Mouse (Mus musculus) Muller cell, postnatal 12 days (primary cell): ENCODE data around the gene Zfp580.

Experiments
- DNase-seq: peaks from one replicate; pipeline ENCODE4 v3.0.0-alpha.2; 2015; ENCODE audit errors: inconsistent ontology term

The Zfp580 gene

GRCm38 (mm10) chr7:5035628-5036027 is 15.7 kb upstream of the Zfp580 start:
- no peak for DNase-seq

DNA sequence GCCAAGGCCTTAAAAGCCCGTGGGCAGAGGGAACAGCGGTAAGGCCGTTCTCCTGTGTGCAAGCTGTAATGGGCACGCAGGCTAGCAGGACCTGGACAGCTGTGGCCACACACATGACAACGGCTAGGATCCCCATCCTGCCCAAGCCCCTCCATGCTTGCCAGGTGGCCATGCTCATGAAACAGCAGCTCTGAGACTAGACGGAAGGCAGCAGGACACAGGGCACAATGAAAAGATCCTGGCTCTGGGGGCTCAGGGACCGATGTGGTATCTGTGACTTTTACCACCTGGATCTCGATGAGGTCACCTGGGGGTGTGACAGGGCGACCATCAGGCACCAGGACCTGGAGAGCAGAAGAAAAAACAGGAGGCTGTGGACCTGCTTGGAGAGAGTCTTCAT is 15.2 kb upstream of the Zfp580 start:
- DNase-seq, result no peak

- DNase-seq, result no peak
These were observed 14.3 kb upstream of the Zfp580 start for GRCm38 (mm10) chr7:5037026-5037425.

DNA sequence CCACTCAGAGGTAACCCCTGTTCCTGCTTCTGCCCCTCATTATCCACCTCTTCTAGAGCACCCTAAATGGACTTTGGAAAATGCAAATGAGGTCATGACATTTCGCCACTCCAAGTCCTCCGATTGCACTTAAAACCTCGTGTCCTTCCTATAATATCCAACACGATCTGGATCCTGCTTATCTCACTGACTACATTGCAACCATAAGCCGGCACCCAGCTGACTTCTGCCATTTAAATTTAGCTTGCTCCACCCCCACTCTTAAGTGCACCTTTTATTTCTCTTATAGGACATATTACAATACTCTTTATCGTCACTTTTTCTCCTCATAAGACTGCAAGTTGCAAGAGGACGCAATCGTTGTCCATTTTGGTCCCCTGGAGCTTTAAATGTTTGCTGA is 13.9 kb upstream of the Zfp580 start:
- DNase-seq, result no peak

DNA sequence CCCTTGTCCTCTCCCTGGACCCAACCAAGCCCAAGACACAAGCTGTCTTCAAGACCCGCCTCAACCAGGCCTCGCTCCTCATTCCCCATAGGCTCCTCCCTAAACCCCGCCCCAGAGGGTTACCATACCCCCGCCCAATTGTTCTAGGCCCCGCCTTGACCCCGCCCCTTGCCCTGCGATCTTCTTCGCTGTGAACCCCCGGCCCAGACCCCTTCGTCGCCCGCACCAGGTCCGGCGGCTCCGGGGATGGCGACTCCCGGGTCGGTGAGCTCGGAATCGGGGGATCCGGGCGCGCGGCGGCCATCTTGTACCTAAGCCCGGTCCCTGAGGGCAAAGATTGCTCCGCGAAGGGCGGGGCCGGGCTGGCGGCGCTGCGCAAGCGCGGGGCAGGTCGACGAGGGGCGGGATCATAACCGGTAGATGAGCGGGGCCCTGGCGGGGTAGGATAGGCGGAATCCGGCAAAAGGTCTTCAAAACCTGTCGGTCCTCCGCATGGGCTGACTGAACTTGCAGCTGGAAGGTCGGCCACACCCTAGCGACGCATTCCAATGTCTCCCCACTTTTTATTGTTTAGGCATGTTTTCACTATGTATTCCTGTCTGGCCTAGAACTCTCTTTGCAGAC is 13.1 kb upstream of the Zfp580 start, which contains the start of gene Zfp784:
Gene Zfp784, minus strand, starts transcription at position 338 of the 624 bp plus-strand sequence.
- DNase-seq, result peak; percentile 96

DNA sequence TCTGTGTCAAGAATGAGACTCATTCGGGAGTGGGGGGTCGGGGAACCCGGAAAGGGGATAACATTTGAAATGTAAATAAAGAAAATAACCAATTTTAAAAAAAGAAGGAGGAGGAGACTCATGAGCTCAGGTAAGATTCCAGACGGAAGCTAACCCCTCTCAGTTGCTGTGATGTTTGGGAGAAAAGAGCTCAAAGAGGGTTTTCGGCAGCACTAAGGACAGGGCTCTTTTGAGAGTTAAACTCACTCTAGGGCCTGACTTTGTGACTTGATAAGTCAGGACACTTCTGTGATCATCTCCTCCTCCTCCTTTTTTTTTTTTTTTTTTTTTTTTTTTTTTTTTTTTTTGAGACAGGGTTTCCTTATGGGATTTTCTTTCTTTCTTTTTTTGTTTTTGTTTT is 12.4 kb upstream of the Zfp580 start:
- no peak for DNase-seq

DNA sequence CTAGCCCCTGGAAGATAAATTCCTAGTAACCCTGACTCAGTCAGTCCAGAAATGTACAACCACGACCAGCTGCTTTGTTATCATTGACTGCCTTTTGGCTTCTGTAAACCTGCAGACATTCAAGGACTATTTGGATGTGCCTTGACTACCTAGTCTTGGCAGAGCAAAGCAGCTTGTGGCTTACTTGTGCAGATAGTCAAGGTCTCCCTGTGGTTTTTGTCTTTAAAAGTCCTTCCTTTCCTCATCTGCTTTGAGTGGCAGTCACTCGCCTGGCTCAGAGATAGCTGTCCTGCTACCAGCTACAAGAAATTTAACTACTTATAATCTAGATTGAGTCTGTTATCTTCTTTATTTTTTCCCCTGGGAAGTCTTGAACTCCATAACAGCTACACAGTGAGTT is 6.4 kb upstream of the Zfp580 start:
- DNase-seq, result no peak

- DNase-seq, result no peak
These were observed 5.2 kb upstream of the Zfp580 start for GRCm38 (mm10) chr7:5046112-5046511.

DNA sequence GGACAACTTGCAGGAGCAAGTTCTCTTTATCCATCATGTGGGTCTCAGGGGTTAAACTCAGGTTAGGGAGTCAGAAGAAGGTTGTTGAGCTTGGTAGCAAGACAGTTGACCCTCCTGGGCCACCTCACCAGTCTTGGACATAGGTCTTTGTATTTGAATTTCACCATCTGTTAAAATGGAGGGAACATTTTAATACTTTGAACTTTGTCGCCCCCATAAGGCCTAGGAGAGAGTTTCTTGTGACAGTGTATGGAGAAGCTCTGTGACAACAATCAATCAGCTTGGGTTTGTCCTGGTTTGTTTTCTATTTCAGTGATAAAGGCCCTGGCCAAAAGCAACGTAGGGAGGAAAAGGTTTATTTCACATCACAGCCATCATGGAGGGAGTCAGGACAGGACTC is 4.0 kb upstream of the Zfp580 start:
- DNase-seq, result no peak

DNA sequence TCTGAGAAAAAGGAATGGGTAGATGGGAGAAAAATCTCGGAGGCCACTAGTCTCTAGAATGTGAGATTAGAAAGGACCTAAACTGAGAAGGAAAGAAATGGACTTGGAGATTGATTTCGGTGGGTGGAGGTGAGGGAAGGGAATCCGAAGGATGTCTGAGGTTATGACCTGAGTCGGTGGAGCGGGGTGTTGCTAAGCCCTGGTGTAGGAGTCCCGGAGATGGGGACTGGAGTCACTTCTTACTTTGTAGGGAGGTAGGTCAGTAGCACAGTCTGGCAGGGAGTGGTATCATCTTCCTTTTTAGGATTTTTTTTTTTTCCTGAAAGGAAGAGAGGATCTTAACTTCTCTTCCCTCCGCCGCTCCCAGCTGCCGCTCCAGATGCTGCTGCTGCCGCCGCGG is 1.1 kb downstream of the Zfp580 start:
- DNase-seq, result peak; percentile 17

DNA sequence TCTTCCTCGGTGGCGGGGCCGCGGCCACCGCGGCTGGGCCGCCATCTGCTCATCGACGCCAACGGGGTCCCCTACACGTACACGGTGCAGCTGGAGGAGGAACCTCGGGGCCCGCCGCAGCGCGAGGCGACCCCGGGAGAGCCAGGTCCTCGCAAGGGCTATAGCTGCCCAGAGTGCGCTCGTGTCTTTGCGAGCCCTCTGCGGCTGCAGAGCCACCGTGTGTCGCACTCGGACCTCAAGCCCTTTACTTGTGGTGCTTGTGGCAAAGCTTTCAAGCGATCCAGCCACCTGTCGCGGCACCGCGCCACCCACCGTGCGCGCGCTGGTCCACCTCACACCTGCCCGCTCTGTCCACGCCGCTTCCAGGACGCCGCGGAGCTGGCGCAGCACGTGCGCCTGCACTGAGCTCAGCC is 1.6 kb downstream of the Zfp580 start:
- no peak for DNase-seq

- peak; percentile 44 for DNase-seq
These were observed 2.3 kb downstream of the Zfp580 start for GRCm38 (mm10) chr7:5053456-5054179.

DNA sequence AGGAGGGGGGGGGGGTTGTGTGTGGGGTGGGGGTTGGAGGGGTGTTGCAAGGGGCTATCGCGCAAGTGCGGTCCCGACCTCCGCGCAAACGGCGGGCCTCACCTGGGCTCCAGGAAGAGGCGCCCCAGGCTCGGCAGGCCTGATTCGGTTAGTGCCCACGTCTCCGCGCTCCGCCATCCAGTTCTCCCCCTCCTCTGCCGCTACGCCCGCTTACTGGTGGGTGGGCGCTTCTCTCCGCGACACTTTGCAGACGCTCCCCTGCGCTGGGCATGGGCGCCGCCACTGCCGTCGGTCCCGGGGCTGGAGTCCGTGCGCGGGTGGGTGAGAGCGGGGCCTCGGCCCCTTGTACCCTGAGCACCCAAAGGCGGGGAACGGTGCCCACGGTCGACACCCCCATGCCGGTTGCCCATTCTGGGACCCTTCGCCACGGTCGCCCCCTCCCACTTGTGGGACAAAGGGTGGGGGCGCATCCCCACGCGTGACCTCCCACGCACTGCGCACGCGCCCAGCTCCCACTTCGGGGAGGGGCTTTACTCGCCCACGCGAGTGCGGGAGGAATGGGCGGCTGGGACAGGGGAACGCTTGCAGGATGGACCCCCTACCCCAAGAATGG is 5.4 kb downstream of the Zfp580 start:
- peak; percentile 36 for DNase-seq

- no peak for DNase-seq
These were observed 6.0 kb downstream of the Zfp580 start for GRCm38 (mm10) chr7:5057381-5057780.

- no peak for DNase-seq
These were observed 6.5 kb downstream of the Zfp580 start for GRCm38 (mm10) chr7:5057804-5058203.

- no peak for DNase-seq
These were observed 7.3 kb downstream of the Zfp580 start for GRCm38 (mm10) chr7:5058631-5059030.

DNA sequence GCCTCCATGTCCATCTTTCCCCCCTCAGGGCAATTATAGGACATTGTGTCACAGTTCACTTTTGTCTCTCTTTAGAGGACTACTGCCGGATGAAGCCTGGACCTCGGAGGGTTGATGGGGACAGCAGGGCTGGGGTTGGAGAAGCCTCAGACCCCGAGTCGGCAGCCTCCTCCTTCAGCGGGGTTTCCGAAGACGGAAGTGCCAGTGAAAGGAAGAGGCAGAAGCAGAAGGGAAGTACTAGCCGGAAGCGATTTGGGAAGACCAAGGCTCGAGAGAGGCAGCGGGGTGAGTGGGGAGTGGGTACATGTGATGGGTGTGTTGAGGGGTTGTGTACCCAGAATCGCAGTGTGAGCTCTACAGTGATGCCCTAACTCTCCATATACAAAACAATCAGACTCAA is 8.1 kb downstream of the Zfp580 start:
- DNase-seq, result no peak

DNA sequence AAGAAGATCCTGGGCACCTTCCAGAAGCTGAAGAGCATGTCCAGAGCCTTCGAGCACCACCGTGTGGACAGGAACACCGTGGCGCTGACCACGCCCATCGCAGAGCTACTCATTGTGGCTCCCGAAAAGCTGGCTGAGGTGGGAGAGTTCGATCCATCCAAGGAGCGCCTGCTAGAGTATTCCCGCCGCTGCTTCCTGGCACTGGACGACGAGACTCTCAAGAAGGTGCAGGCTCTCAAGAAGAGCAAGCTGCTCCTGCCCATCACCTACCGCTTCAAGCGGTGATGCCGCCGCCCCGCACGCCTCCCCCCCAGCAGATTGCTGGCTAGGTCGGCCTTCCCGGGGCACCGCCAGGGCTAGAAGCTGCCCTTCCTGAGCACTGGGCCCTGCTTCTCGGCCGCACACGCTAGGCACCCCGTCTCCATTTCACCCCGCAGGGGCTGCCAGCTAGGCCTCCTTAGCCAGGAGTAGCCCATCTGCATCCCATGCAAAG is 8.9 kb downstream of the Zfp580 start:
- peak; percentile 79 for DNase-seq

- peak; percentile 99 for DNase-seq
These were observed 9.8 kb downstream of the Zfp580 start for GRCm38 (mm10) chr7:5060944-5061773.

- DNase-seq, result peak; percentile 96
These were observed 10.5 kb downstream of the Zfp580 start, which contains the start of gene U2af2 for GRCm38 (mm10) chr7:5061774-5062359. Gene U2af2, plus strand, starts transcription at chr7:5062143.

DNA sequence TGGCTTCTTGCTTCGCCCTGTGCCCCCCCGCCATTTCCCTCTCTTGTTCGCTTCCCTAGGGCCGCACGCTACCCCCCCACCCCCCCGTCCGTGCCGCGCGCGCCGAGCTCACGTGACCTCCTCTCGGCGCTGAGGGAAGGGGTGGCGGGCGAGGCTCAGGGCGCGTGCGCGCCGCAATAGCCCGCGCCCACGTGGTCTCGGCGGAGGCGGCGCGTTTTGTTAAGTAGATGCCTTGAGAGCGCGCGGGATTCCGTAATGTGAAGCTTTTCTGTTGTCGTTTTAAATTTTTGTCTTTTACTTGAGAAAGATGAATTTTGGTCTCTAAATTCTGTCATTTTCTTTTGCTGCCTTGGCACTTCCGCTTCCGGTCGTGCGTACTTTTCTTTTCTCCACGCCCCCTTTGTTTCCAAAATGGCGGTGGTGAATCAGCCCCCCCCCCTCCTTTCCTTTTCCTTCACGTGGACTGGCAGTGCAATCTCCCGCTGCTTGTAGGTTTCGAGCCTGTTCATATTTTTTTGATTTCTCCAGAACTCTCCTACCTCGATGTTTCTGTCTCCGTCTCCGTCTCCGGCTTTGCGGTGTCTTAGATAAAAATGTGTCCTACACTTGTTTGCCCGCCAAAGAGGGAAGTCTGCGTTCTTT is 11.1 kb downstream of the Zfp580 start:
- peak; percentile 80 for DNase-seq
